Mouse (Mus musculus) layer of hippocampus, postnatal 14 days (tissue): ENCODE measurements around the gene Tubb3. TPM values are rescaled to one million over a fixed set of nuclear protein-coding genes. Genes with fewer than 3 reads are reported as not detected.
A peak's percentile ranks its signal among the peaks of the same experiment; 100 is the strongest.

Experiments
- DNase-seq, 2 experiments: peaks; one replicate each; pipeline ENCODE4 v3.0.0; 2021 to 2022; ENCODE audit warnings: low spot score in 2 of 2, mixed read lengths in 1 of 2
- long read RNA-seq, 2 experiments: library from polyadenylated mRNA; stranded (forward); transcript quantifications; one replicate each; pipeline ENCODE4 v2.0.0; 2021
- total RNA-seq, 2 experiments: library from RNA; stranded (reverse); gene quantifications; 2 replicates each; pipeline ENCODE4 v1.2.3; 2021

Gene Tubb3
- total RNA-seq: 100 to 1,000 TPM; 559 to 591 TPM
- long read RNA-seq, experiment 1, transcript Tubb3-201 (4 exons, 1,868 nt): major isoform, 502 of 548 reads
- long read RNA-seq, experiment 1, partial matches to known transcripts: 42 of 548 reads
- long read RNA-seq, experiment 1, other reads (novel, unspliced or antisense): 4 of 548 reads
- long read RNA-seq, experiment 2, transcript Tubb3-201 (4 exons, 1,868 nt): major isoform, 650 of 730 reads
- long read RNA-seq, experiment 2, partial matches to known transcripts: 76 of 730 reads
- long read RNA-seq, experiment 2, other reads (novel, unspliced or antisense): 3 of 730 reads

DNA sequence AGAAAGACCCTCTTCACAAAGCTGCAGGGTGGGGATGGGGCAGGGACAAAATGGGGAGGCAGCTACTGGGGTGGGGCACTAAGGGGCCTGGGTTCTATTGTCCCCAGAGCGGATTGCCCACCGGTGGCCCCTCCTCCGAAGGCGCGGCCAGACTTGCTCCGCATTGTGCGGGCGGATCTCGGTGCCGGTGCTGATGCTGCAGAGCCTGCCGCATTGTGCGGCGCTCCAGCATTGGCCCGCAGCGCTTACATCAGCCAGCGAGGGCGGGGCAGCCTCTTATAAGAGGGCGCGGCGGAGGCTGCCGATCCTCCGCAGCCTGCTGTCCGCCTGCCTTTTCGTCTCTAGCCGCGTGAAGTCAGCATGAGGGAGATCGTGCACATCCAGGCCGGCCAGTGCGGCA is at the start of gene Tubb3:
Tubb3 (plus strand) TSS at position 179 of the 400 bp plus-strand sequence.
- peak; percentile 87 to 93 for DNase-seq

GRCm38 (mm10) chr8:123373403-123374238 is 37.6 kb upstream of the Tubb3 start, which contains the start of gene Tcf25:
Gene Tcf25 (plus strand): TSS chr8:123373753.
- peak; percentile 96 for DNase-seq

- DNase-seq: peak; percentile 92 to 93
Measured at GRCm38 (mm10) chr8:123374239-123374578, 37.0 kb upstream of the Tubb3 start.

GRCm38 (mm10) chr8:123375701-123376100 is 35.5 kb upstream of the Tubb3 start:
- DNase-seq: no peak

- no peak for DNase-seq
Measured at GRCm38 (mm10) chr8:123376106-123376505, 35.1 kb upstream of the Tubb3 start.

GRCm38 (mm10) chr8:123381711-123382110 is 29.5 kb upstream of the Tubb3 start:
- DNase-seq: no peak

- DNase-seq: no peak
Measured at GRCm38 (mm10) chr8:123382516-123382915, 28.7 kb upstream of the Tubb3 start.

- DNase-seq: no peak
Measured at GRCm38 (mm10) chr8:123384883-123385540, 26.2 kb upstream of the Tubb3 start.

- DNase-seq: no peak
Measured at GRCm38 (mm10) chr8:123387041-123387440, 24.2 kb upstream of the Tubb3 start.

DNA sequence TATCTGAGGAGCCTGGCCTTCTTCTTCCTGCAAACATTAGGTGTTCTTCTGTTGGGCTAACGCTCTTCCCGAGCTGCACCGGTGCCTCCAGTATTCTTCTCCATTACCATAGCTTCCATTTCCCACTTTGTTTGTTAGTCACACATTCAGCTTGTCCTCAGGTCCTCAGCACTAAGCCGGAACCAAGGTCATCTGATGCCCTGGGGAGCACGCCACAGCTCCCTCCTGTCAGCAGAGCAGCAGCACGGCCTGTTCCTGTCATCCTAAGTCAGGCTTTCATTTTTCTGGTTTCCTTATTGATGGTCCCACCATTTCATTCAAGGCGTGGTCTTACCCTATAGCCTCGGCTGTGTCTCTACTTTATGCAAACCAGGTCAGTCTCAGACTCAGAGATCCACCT is 23.4 kb upstream of the Tubb3 start:
- DNase-seq: no peak

GRCm38 (mm10) chr8:123389026-123389425 is 22.2 kb upstream of the Tubb3 start:
- DNase-seq: no peak

DNA sequence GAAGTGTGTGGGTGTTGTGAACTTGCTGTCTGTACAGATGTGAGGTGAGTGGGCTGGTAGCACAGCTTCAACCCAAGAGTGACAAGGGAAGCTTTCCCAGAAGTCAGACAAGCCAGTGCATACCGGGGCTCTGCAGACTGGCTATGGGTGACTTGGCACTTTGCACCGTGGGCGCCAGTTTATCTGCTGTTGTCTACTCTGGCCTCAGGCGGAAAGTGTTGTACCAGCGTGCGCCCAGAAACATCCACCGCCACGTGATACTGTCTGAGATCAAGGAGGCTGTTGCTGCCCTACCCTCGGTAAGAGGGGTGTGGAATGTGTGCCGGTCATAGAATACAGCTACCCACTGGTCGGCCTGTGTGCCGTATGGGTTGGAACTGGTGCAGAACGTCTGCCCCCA is 12.9 kb upstream of the Tubb3 start:
- no peak for DNase-seq

DNA sequence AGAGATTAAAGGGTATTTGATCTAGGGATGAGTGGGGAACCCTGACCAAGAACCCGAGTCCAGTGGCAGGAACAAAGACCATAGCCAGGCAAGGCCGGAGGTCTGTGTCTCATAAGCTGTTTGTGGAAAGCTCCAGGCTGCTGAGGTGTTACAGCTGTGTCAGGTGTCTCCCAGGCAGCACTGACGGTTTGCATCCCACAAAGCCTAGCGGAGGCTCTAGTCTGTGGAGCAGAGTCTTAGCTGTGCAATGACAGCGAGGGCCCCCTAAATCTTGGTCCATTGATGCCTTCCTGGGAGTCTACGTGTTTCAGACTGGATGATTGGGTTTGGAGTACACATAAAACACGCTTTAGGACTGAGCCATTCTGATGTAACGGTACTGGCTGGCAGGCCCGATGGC is 9.3 kb upstream of the Tubb3 start:
- DNase-seq: no peak

DNA sequence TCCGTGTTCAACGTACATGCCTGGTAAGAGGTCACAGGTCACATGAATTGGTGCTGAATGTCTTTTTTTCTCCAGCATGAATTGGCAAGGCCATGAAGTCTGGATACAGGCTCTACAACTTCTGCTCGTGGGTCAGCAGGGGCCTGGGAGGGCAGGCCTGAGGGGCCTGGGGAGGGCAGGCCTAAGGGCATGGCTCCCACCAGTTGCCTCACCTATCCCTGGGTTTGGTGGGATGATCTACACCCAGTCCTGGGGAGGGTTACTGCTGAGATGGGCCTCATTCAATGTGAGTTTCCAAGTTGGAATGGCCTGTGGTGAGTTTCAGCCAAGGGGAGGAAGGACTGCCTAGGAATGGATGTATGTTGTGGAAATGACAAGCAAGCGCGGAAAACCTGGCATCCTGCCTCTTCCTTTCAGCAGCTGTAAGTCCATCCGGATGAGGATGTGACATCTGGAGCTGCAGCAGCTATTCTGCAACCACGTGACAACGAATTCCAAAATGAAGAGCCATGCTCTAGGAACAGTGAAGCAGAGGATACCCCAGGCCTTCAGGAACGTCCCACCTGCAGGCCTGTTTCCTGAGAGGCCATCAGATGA is 8.4 kb upstream of the Tubb3 start:
- DNase-seq: no peak

- no peak for DNase-seq
Measured at GRCm38 (mm10) chr8:123404521-123404920, 6.7 kb upstream of the Tubb3 start.

DNA sequence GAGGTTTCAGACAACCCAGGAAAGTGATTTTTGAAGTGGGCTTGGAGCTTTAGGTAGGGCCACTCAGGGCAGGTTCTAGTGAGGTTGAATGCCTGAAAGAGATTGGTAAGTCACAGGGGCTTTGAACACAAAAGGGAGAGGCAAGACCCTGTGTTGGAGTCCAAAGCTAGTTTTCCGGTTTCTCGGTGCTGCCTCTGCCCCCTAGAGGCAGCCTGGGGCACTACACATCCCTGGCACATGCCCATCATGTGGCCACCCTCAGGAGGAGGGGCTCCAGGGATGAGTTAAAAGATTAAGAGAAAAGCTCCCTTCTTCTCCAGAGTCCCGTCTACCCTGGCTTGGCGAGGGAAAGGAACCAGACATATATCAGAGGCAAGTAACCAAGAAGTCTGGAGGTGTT is 4.4 kb upstream of the Tubb3 start, which contains the start of gene Mc1r:
Mc1r (plus strand) TSS at position 322 of the 400 bp plus-strand sequence.
- peak; percentile 75 to 77 for DNase-seq

DNA sequence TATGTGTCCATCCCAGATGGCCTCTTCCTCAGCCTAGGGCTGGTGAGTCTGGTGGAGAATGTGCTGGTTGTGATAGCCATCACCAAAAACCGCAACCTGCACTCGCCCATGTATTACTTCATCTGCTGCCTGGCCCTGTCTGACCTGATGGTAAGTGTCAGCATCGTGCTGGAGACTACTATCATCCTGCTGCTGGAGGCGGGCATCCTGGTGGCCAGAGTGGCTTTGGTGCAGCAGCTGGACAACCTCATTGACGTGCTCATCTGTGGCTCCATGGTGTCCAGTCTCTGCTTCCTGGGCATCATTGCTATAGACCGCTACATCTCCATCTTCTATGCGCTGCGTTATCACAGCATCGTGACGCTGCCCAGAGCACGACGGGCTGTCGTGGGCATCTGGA is 3.6 kb upstream of the Tubb3 start:
- no peak for DNase-seq

DNA sequence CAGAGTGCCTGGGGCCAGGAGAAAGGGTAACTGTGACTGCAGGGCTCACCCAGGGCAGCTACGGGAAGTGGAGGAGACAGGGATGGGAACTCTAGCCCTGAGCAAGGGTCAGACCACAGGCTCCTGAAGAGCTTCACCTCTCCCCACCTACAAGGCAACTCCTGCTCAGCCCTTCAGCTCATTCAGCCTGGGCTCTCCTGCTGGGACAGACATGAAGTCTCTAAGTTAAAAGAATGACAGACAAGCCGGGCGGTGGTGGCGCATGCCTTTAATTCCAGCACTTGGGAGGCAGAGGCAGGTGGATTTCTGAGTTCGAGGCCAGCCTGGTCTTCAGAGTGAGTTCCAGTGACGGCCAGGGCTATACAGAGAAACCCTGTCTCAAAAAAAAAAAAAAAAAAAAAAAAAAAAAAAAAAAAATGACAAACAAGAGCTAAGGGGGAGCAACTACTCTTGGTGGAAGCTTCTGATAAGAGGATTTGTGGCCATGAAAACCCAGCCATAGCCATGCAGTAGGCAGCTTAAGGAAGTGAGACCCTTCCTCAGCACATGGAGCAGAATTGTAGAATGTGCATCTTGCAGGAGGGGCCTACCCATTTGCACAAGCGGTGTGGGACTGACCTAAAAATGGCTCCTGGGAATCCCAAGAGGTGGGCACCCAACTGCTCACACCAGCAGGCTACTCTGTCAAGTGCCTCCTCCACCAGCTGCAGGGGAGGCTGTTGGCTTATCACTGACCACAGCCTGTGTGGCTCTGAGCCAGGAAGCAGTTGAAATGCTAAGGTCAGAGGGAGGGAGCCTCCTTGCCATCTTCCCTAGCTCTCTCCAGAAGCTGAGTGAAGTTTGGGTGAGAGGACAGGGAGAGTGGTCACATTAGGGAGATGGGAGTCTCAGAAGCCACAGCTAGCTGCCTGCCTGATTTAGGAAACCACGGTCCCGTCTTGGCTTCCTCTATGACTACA is 2.4 kb upstream of the Tubb3 start:
- DNase-seq: no peak

GRCm38 (mm10) chr8:123410049-123410587 is 1.1 kb upstream of the Tubb3 start:
- peak in 1 of 2 experiments; percentile 58 for DNase-seq

DNA sequence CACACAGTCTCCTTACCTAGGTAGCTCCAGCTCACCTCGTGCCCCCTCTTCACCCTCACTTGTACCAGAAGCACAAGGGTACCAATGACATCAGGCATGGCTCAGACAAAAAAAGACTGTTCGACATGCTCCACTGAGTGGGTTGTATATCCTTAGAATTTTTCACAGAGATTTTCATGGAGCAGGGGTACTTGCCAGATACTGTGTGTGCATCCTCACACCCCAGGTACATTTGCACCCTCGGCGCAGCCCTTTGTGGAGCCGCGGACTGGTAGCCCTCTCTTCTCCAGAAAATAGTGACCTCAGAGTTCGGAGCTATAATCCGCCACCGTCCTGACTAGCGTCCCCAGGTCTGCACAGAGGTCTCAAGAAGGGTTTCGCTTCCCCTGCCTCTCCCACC is 436 bp upstream of the Tubb3 start:
- peak in 1 of 2 experiments; percentile 38 for DNase-seq
